Mouse (Mus musculus) limb, embryonic 14.5 days (tissue): ENCODE results near the gene Fkbp14. TPM values are rescaled to one million over a fixed set of nuclear protein-coding genes. Genes with fewer than 3 reads are reported as not detected.
A peak's percentile ranks its signal among the peaks of the same experiment; 100 is the strongest.

Source experiments
- ATAC-seq: fragments of 200-750 bp; cut with Nextera tagmentation; 2 replicates; pipeline ENCODE4 v1.8.0; 2017; ENCODE audit warnings: low read depth, moderate number of reproducible peaks, moderate TSS enrichment; ENCODE audit not compliant: low FRiP score
- DNase-seq: peaks from one replicate; pipeline ENCODE4 v3.0.0-alpha.2; 2015; ENCODE audit warnings: low spot score
- H3K27ac ChIP-seq: fragments of 300-500 bp; sonication (generic); replicated peaks from 2 replicates; pipeline ENCODE4 v1.5.1; 2014; ENCODE audit warnings: low read depth, mild to moderate bottlenecking, low read length, moderate library complexity, mixed read lengths
- H3K27me3 ChIP-seq: fragments of 300-500 bp; sonication (generic); 2 replicates; pipeline ENCODE4 v1.6.1; 2014; ENCODE audit warnings: low read length, mixed read lengths; ENCODE audit not compliant: control insufficient read depth, insufficient read depth
- H3K36me3 ChIP-seq: fragments of 300-500 bp; sonication (generic); 2 replicates; pipeline ENCODE4 v1.6.1; 2014; ENCODE audit warnings: mild to moderate bottlenecking, low read length, moderate library complexity, mixed read lengths; ENCODE audit not compliant: control insufficient read depth, insufficient read depth
- H3K4me1 ChIP-seq: fragments of 300-500 bp; sonication (generic); 2 replicates; pipeline ENCODE4 v1.6.1; 2014; ENCODE audit warnings: antibody characterized with exemption, low read length, mixed read lengths; ENCODE audit not compliant: control insufficient read depth, insufficient read depth
- H3K4me2 ChIP-seq: fragments of 300-500 bp; sonication (generic); replicated peaks from 2 replicates; pipeline ENCODE4 v1.6.1; 2014; ENCODE audit warnings: low read depth, mild to moderate bottlenecking, low read length, moderate library complexity; ENCODE audit not compliant: severe bottlenecking
- H3K4me3 ChIP-seq: fragments of 300-500 bp; sonication (generic); replicated peaks from 2 replicates; pipeline ENCODE4 v1.5.1; 2014; ENCODE audit warnings: low read length
- H3K9ac ChIP-seq: fragments of 300-500 bp; sonication (generic); 2 replicates; pipeline ENCODE4 v1.6.1; 2014; ENCODE audit warnings: mild to moderate bottlenecking, low read depth, low read length, moderate library complexity; ENCODE audit not compliant: severe bottlenecking
- H3K9me3 ChIP-seq: fragments of 300-500 bp; sonication (generic); 2 replicates; pipeline ENCODE4 v1.6.1; 2016; ENCODE audit warnings: low read length; ENCODE audit not compliant: control insufficient read depth
- POLR2A ChIP-seq: fragments of 200-500 bp; IDR thresholded peaks from 2 replicates; pipeline ENCODE4 v1.8.0; 2012; ENCODE audit warnings: inconsistent platforms, mild to moderate bottlenecking, moderate library complexity, borderline replicate concordance; ENCODE audit not compliant: insufficient read depth, insufficient read length; ENCODE audit errors: extremely low read depth
- WGBS: fragments of 180-500 bp; shearing (Covaris S2); extraction: QIAGEN DNeasy Blood & Tissue Kit; methylation state at CpG from one replicate; pipeline ENCODE4 v1.1.7; 2014; 5-methylcytosine and 5-hydroxymethylcytosine counted together
- polyA plus RNA-seq, 2 experiments: library from polyadenylated mRNA; depleted of rRNA in 1 of 2; stranded (reverse) in 1 of 2; unstranded in 1 of 2; fragments of >200 nt; fragmentation: Nextera tagmentation in 1 of 2; extraction: Ambion mirVana in 1 of 2; gene quantifications; 2 replicates each; pipeline versions ENCODE4 v1.2.1 to v1.2.3; 2012 to 2014

Fkbp14 gene
- polyA plus RNA-seq, 2 experiments, result 57.0 to 71.0 TPM

DNA sequence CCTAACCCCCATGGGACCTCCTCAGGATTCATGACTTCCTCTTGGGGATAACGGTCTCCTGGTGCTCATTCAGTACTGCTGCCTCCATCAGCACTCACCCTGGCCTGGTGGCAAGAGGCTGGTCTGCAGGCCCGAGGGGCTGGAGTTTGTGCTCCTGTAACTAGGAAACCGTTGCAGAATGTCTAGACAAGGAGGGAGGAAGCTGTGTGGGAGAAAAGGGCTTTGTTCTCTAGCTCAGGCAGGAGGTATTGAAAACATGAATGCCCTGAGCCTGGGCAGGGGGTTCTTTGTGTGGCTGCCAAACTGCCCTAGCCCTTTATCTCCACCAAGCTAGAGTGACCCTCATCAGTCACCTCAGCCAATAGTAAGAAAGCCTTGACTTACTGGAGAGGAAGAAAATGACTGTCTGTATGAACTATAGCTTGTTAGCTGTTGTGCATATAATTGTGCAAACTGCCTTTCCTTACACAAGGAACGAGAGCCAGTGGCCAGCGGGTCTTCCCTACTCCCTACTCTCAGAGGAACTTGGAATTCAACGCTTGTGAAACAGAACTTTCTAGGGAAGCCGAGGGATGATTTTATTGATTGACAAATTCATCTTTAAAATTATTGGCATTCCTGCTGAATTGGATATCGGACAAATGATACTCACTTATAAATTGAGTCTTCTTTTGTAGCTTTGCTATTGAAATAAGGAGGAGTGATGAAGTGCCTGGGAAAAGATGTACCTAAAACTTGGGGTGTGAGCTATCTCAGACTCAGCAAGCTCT, 42.6 kb downstream of the Fkbp14 start:
- WGBS, result 56% methylated on average over 8 of the region's 8 CpGs
- no peaks in the 10 kb centered on the region; the same call in 1 of the 2 replicates for H3K4me1 ChIP-seq
- no peak for DNase-seq
- H3K9ac ChIP-seq, result no peak overlapping the region
- 0 out of 2 replicates have a peak overlapping the region, but pooled peaks have one; percentile 28 for H3K27ac ChIP-seq
- no peaks in the 10 kb centered on the region for H3K9me3 ChIP-seq
- H3K4me2 ChIP-seq, result no peak overlapping the region
- H3K4me3 ChIP-seq, result no peak overlapping the region
- TF ChIP-seq POLR2A, result no peak
- no peaks in the 10 kb centered on the region for H3K36me3 ChIP-seq
- no peaks in the 10 kb centered on the region for H3K27me3 ChIP-seq
- 0 out of 2 replicates have a peak, but pooled peaks have one; percentile 15 for ATAC-seq

DNA sequence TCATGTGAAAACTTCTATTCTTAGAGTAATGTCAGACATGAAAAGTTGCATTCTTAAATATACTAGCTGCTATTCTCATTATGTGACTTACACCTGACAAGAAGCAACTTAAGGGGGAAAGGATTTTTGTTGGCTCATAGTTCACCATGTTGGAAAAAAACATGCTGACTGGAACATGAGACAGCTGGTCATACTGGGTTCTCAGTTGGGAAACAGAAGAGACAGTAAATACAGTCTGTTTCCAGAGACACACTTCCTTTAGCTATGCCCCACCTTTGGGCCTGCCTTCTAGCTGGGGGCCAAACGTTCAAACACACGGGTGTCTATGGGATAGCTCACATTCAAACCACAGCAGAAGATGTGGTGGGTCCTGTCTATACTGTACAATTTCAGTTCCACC, 43.5 kb downstream of the Fkbp14 start:
- WGBS, result 83% methylated on average over 2 of the region's 2 CpGs
- no peak for ATAC-seq

DNA sequence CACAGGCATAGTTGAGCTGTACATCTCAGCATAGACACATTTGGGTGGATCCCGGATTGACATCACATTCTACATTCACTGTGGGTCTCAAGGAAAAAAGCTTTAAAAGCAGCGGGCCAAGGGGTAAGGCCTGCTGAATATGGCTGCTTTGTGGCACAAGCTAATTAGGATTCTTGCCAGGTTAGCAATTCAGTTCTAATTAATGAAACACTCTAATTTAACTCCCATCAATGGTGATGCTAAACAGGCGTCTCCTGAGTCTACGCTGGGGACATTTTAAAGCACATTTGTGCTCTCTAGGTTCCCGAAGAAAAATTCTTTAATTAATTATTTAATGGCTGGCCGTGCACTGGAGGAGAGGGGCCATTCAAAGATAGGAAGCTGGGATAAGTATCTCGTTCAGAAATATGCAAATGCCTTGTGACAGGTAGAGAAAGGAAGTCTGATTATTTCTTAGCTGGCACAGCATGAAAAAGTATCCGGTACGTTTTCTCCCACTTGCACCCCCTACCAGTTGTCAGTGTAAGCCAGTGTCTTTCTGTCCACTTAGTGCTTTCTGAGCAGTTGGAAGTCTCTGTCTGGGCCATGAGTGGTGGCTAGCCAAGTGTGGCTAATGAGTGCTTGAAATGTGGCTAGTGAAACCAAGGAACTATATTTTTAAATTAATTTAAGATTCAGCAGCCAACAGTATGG, 44.2 kb downstream of the Fkbp14 start:
- DNase-seq (no peak), ATAC-seq (no peak)
- Histone ChIP-seq H3K27me3 (no peaks in the 10 kb centered on the region), H3K9me3 (no peaks in the 10 kb centered on the region), H3K4me1 (peaks cover 3% of the 10 kb centered on the region; the same call in 1 of the 2 replicates), H3K27ac (no peak overlapping the region), H3K36me3 (no peaks in the 10 kb centered on the region), H3K4me3 (no peak overlapping the region), H3K9ac (no peak overlapping the region), H3K4me2 (no peak overlapping the region)
- TF ChIP-seq POLR2A, result no peak
- 66% methylated on average over 9 of the region's 9 CpGs for WGBS

More for the DNA sequence above, 43.5 kb downstream of the Fkbp14 start:
- H3K4me1 ChIP-seq, result peaks cover 3% of the 10 kb centered on the region; the same call in 1 of the 2 replicates
- no peaks in the 10 kb centered on the region for H3K36me3 ChIP-seq
- H3K4me3 ChIP-seq, result no peak overlapping the region
- H3K9ac ChIP-seq, result no peak overlapping the region
- H3K9me3 ChIP-seq, result no peaks in the 10 kb centered on the region
- H3K27me3 ChIP-seq, result no peaks in the 10 kb centered on the region
- no peak for DNase-seq
- no peak overlapping the region for H3K4me2 ChIP-seq
- TF ChIP-seq POLR2A, result no peak
- no peak overlapping the region for H3K27ac ChIP-seq

DNA sequence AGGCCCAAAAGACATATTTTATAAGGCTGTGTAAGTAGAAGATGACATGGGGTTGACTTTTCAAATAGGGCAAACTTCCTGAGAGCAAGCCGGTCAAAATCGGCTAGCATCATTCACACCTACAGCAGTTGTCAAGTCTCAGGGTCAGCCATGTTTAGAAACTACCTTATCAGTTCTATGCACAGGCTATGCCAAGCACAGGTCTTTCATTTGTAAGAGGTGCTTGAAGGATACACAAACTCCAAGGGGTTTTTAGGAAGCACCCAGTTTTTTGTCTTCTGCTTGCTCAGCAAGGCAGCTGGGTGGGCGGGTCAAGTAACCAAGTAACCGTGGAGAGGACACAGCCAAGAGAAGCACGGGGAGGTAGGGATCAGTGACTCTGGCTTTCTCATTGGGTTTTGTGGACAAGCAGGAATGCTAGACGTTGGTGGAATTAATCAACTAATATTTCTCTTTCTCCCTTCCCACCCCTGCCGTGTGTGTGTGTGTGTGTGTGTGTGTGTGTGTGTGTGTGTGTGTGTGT, 46.2 kb downstream of the Fkbp14 start:
- peaks cover 3% of the 10 kb centered on the region; the same call in 1 of the 2 replicates for H3K4me1 ChIP-seq
- DNase-seq (no peak), ATAC-seq (no peak)
- TF ChIP-seq POLR2A, result no peak
- 74% methylated on average over 7 of the region's 7 CpGs for WGBS
- no peak overlapping the region for H3K4me2 ChIP-seq
- H3K27ac ChIP-seq, result no peak overlapping the region
- H3K27me3 ChIP-seq, result no peaks in the 10 kb centered on the region
- H3K9ac ChIP-seq, result no peak overlapping the region
- no peaks in the 10 kb centered on the region for H3K9me3 ChIP-seq
- H3K36me3 ChIP-seq, result no peaks in the 10 kb centered on the region
- no peak overlapping the region for H3K4me3 ChIP-seq

DNA sequence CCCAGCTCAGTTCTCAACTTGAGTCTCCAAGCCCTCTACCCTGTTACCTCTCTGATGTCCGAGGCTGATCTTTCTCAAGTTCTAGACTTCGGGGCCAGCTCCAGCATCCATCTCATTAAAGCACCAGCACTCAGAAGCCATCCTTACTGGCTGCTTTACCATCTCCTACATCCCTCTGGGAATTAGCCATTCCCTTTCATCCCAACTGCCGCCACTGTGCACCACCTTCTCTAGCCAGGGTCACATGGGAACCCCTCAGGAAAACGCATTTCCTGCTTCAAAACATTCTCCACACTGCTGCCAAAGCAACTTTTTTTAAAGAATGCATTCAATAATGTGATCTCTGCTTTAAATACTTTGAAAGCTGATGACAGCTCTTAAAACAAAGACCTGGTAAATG, 47.8 kb downstream of the Fkbp14 start:
- WGBS, result 50% methylated on average over 4 of the region's 4 CpGs
- H3K9me3 ChIP-seq, result no peaks in the 10 kb centered on the region
- no peaks in the 10 kb centered on the region for H3K36me3 ChIP-seq
- H3K4me1 ChIP-seq, result peaks cover 3% of the 10 kb centered on the region; the same call in 1 of the 2 replicates
- no peak for TF ChIP-seq POLR2A
- H3K4me2 ChIP-seq, result no peak overlapping the region
- no peak overlapping the region for H3K27ac ChIP-seq
- H3K27me3 ChIP-seq, result no peaks in the 10 kb centered on the region
- ATAC-seq, result no peak
- DNase-seq, result no peak
- no peak overlapping the region for H3K4me3 ChIP-seq
- no peak overlapping the region for H3K9ac ChIP-seq
